Mouse (Mus musculus): ENCODE data around the gene Ypel1. TPM values are rescaled to one million over a fixed set of nuclear protein-coding genes. Genes with fewer than 3 reads are reported as not detected.

Ypel1 gene
- 14.4 and 15.4 TPM in 2 replicates for polyA plus RNA-seq (2016; fragmentation: Nextera tagmentation; extraction: Ambion mirVana)

- H3K9me3 ChIP-seq (replicated peaks), result no peaks in the 10 kb centered on the region
- WGBS, result under 1% methylated on average over 76 of the region's 76 CpGs
Measured at GRCm38 (mm10) chr16:17069511-17070443, at the start of gene Ypel1. TSS of gene Ypel1 (plus strand) at chr16:17069696.

GRCm38 (mm10) chr16:17024469-17025148 is 44.9 kb upstream of the Ypel1 start:
- Histone ChIP-seq H3K9ac (no peak overlapping the region), H3K36me3 (peaks cover 75% of the 10 kb centered on the region), H3K27ac (ENCODE audit: poor library complexity, severe bottlenecking) (no peak overlapping the region), H3K27me3 (replicated peaks) (no peaks in the 10 kb centered on the region), H3K4me2 (no peak overlapping the region), H3K4me1 (replicated peaks) (0 out of 2 replicates have a peak, but pooled peaks cover 2% of the 10 kb centered on the region), H3K9me3 (replicated peaks) (no peaks in the 10 kb centered on the region), H3K4me3 (no peak overlapping the region)
- ATAC-seq (ENCODE audit: insufficient number of reproducible peaks, low FRiP score), result no peak
- WGBS, result 86% methylated on average over 3 of the region's 3 CpGs

More at GRCm38 (mm10) chr16:17069511-17070443, at the start of gene Ypel1:
- peak within 1 kb of the TSS; percentile 78 for H3K27ac ChIP-seq (ENCODE audit: poor library complexity, severe bottlenecking)
- peak; percentile 93 for ATAC-seq (ENCODE audit: insufficient number of reproducible peaks, low FRiP score)
- peaks cover 1% of the 10 kb centered on the region for H3K36me3 ChIP-seq
- H3K27me3 ChIP-seq (replicated peaks), result 0 out of 2 replicates have a peak, but pooled peaks cover 3% of the 10 kb centered on the region
- peak within 1 kb of the TSS; percentile 77 for H3K4me2 ChIP-seq
- peak within 1 kb of the TSS; percentile 76 for H3K9ac ChIP-seq
- peaks cover 5% of the 10 kb centered on the region; the same call in 1 of the 2 replicates for H3K4me1 ChIP-seq (replicated peaks)
- peak within 1 kb of the TSS; percentile 82 for H3K4me3 ChIP-seq

GRCm38 (mm10) chr16:17029971-17030695 is 39.4 kb upstream of the Ypel1 start:
- 89% methylated on average over 4 of the region's 4 CpGs for WGBS
- no peak for ATAC-seq (ENCODE audit: insufficient number of reproducible peaks, low FRiP score)
- Histone ChIP-seq H3K9ac (no peak overlapping the region), H3K9me3 (replicated peaks) (no peaks in the 10 kb centered on the region), H3K4me1 (replicated peaks) (no peaks in the 10 kb centered on the region), H3K27ac (ENCODE audit: poor library complexity, severe bottlenecking) (no peak overlapping the region), H3K36me3 (peaks cover 74% of the 10 kb centered on the region), H3K4me3 (no peak overlapping the region), H3K27me3 (replicated peaks) (no peaks in the 10 kb centered on the region), H3K4me2 (no peak overlapping the region)

GRCm38 (mm10) chr16:17033754-17034153 is 35.7 kb upstream of the Ypel1 start:
- H3K9me3 ChIP-seq (replicated peaks), result no peaks in the 10 kb centered on the region
- H3K4me3 ChIP-seq, result no peak overlapping the region
- WGBS, result 96% methylated on average over 2 of the region's 2 CpGs
- H3K36me3 ChIP-seq, result peaks cover 74% of the 10 kb centered on the region
- no peaks in the 10 kb centered on the region for H3K4me1 ChIP-seq (replicated peaks)
- H3K27me3 ChIP-seq (replicated peaks), result no peaks in the 10 kb centered on the region
- H3K27ac ChIP-seq (ENCODE audit: poor library complexity, severe bottlenecking), result no peak overlapping the region
- H3K4me2 ChIP-seq, result no peak overlapping the region
- H3K9ac ChIP-seq, result no peak overlapping the region
- ATAC-seq (ENCODE audit: insufficient number of reproducible peaks, low FRiP score), result no peak

DNA sequence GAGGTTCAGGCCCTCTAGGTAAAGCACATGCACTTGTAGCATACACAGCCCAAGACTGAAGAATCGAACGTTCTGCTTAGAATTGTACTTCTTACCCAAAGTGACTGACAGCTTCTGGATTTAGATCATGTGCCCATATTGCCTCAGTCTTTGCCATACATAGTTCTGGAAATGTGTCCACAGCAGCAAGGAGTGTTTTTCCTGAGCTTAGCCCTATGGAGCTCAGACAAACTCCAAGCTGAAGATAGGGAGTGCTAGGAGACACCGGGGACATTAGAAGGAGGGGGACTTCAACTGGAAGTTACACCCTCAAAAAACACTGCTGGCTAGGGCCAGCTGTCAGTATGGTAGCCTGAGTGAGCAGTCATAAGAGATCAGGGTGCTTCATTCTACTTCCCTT is 28.8 kb upstream of the Ypel1 start:
- peaks cover 90% of the 10 kb centered on the region for H3K36me3 ChIP-seq
- WGBS, result 95% methylated on average over 3 of the region's 3 CpGs
- no peaks in the 10 kb centered on the region for H3K4me1 ChIP-seq (replicated peaks)
- no peak overlapping the region for H3K4me3 ChIP-seq
- H3K4me2 ChIP-seq, result no peak overlapping the region
- H3K27me3 ChIP-seq (replicated peaks), result no peaks in the 10 kb centered on the region
- ATAC-seq (ENCODE audit: insufficient number of reproducible peaks, low FRiP score), result no peak
- no peaks in the 10 kb centered on the region for H3K9me3 ChIP-seq (replicated peaks)
- H3K27ac ChIP-seq (ENCODE audit: poor library complexity, severe bottlenecking), result no peak overlapping the region
- no peak overlapping the region for H3K9ac ChIP-seq

- WGBS, result 78% methylated on average over 1 of the region's 1 CpGs
- H3K27me3 ChIP-seq (replicated peaks), result no peaks in the 10 kb centered on the region
- no peak for ATAC-seq (ENCODE audit: insufficient number of reproducible peaks, low FRiP score)
- H3K4me3 ChIP-seq, result no peak overlapping the region
- no peaks in the 10 kb centered on the region for H3K9me3 ChIP-seq (replicated peaks)
- H3K4me2 ChIP-seq, result no peak overlapping the region
- H3K9ac ChIP-seq, result no peak overlapping the region
- no peaks in the 10 kb centered on the region for H3K4me1 ChIP-seq (replicated peaks)
- H3K27ac ChIP-seq (ENCODE audit: poor library complexity, severe bottlenecking), result no peak overlapping the region
- H3K36me3 ChIP-seq, result peaks cover 91% of the 10 kb centered on the region
Measured at GRCm38 (mm10) chr16:17041417-17041816, 28.1 kb upstream of the Ypel1 start.

DNA sequence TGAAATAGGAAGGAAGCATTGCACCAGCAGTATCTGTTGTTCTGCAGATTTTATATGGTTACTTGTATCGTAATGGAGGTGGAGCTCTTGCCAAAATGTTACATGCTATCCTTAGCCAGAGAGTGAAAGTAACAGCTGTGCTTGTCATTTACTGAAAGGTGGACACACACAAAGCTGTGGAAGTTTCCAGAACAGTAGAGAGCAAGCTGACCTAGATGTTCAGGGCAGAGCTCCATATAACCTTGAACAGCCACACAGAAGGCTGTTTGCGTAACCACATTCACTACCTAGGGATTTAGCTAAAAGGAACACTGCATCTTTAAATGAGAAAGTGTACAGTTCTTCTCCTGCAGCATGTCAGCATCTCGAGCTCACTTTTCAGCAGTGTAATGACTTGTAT is 25.2 kb upstream of the Ypel1 start:
- H3K27ac ChIP-seq (ENCODE audit: poor library complexity, severe bottlenecking), result no peak overlapping the region
- 90% methylated on average over 3 of the region's 3 CpGs for WGBS
- H3K9ac ChIP-seq, result no peak overlapping the region
- H3K27me3 ChIP-seq (replicated peaks), result no peaks in the 10 kb centered on the region
- no peaks in the 10 kb centered on the region for H3K9me3 ChIP-seq (replicated peaks)
- ATAC-seq (ENCODE audit: insufficient number of reproducible peaks, low FRiP score), result no peak
- H3K36me3 ChIP-seq, result peaks cover 89% of the 10 kb centered on the region
- H3K4me2 ChIP-seq, result no peak overlapping the region
- H3K4me1 ChIP-seq (replicated peaks), result no peaks in the 10 kb centered on the region
- no peak overlapping the region for H3K4me3 ChIP-seq

GRCm38 (mm10) chr16:17045287-17045686 is 24.2 kb upstream of the Ypel1 start:
- H3K4me3 ChIP-seq, result no peak overlapping the region
- no peaks in the 10 kb centered on the region for H3K4me1 ChIP-seq (replicated peaks)
- ATAC-seq (ENCODE audit: insufficient number of reproducible peaks, low FRiP score), result no peak
- no peaks in the 10 kb centered on the region for H3K27me3 ChIP-seq (replicated peaks)
- 80% methylated on average over 3 of the region's 3 CpGs for WGBS
- no peaks in the 10 kb centered on the region for H3K9me3 ChIP-seq (replicated peaks)
- H3K4me2 ChIP-seq, result no peak overlapping the region
- H3K36me3 ChIP-seq, result peaks cover 89% of the 10 kb centered on the region
- H3K9ac ChIP-seq, result no peak overlapping the region
- H3K27ac ChIP-seq (ENCODE audit: poor library complexity, severe bottlenecking), result no peak overlapping the region

GRCm38 (mm10) chr16:17049886-17050285 is 19.6 kb upstream of the Ypel1 start:
- no peaks in the 10 kb centered on the region for H3K9me3 ChIP-seq (replicated peaks)
- WGBS, result 85% methylated on average over 1 of the region's 1 CpGs
- no peak overlapping the region for H3K27ac ChIP-seq (ENCODE audit: poor library complexity, severe bottlenecking)
- no peak overlapping the region for H3K4me3 ChIP-seq
- H3K9ac ChIP-seq, result no peak overlapping the region
- no peak overlapping the region for H3K4me2 ChIP-seq
- no peak for ATAC-seq (ENCODE audit: insufficient number of reproducible peaks, low FRiP score)
- peaks cover 46% of the 10 kb centered on the region for H3K36me3 ChIP-seq
- H3K27me3 ChIP-seq (replicated peaks), result no peaks in the 10 kb centered on the region
- H3K4me1 ChIP-seq (replicated peaks), result peaks cover 8% of the 10 kb centered on the region

DNA sequence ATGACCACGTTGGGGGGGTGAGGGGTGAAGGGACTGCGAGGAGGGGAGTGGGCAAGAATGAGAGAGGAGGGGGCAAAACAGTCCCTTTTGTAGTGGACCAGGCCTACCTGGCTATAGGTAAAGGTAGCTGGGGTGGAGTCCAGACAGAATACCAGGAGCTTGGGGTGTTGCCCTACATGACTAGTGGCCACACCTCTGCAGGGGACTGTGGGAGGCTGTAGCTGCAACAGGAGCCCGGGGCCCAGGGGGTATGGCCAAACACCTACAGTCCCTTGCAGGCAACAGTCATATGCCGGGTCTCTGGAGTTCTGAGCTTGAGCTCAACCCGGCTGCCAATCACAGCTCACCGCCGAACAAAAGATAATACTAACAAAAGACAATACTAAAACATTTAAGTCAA is 17.4 kb upstream of the Ypel1 start:
- H3K27me3 ChIP-seq (replicated peaks), result no peaks in the 10 kb centered on the region
- peak; percentile 24; the same call in 1 of the 2 replicates for ATAC-seq (ENCODE audit: insufficient number of reproducible peaks, low FRiP score)
- peaks cover 8% of the 10 kb centered on the region for H3K4me1 ChIP-seq (replicated peaks)
- no peaks in the 10 kb centered on the region for H3K9me3 ChIP-seq (replicated peaks)
- no peak overlapping the region for H3K4me3 ChIP-seq
- no peak overlapping the region for H3K4me2 ChIP-seq
- H3K27ac ChIP-seq (ENCODE audit: poor library complexity, severe bottlenecking), result no peak overlapping the region
- no peak overlapping the region for H3K9ac ChIP-seq
- 70% methylated on average over 7 of the region's 7 CpGs for WGBS
- peaks cover 30% of the 10 kb centered on the region for H3K36me3 ChIP-seq

DNA sequence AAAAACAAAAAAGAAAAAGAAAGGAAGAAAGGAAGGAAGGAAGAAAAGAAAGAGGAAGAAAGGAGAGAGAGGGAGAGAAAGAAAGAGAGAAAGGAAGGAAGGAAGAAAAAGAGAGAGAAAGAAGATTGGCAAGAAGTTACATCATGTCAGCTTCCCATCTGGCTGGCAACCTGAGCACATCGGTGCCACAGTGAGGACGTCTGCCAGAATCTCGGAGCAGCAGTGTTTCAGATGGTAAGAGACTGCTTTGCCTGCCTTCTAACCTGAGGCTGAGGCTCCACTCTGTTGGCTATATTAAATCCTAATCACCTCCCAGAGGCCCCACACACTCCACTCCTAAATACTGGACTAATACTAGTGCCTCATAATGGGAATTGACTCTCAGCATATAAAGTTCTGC is 15.6 kb upstream of the Ypel1 start:
- Histone ChIP-seq H3K36me3 (peaks cover 14% of the 10 kb centered on the region), H3K4me3 (no peak overlapping the region), H3K4me1 (replicated peaks) (peaks cover 8% of the 10 kb centered on the region), H3K27me3 (replicated peaks) (no peaks in the 10 kb centered on the region), H3K9me3 (replicated peaks) (no peaks in the 10 kb centered on the region), H3K9ac (no peak overlapping the region), H3K27ac (ENCODE audit: poor library complexity, severe bottlenecking) (no peak overlapping the region), H3K4me2 (no peak overlapping the region)
- WGBS, result 64% methylated on average over 3 of the region's 3 CpGs
- ATAC-seq (ENCODE audit: insufficient number of reproducible peaks, low FRiP score), result no peak
